Mouse (Mus musculus) liver, postnatal 0 days (tissue): Measurements from ENCODE around the gene Rab36. TPM values are rescaled to one million over a fixed set of nuclear protein-coding genes. Genes with fewer than 3 reads are reported as not detected.

Experiments used
- ATAC-seq: fragments of 200-750 bp; cut with Nextera tagmentation; 2 replicates; pipeline ENCODE4 v1.8.0; 2017; ENCODE audit warnings: mild to moderate bottlenecking, moderate library complexity
- DNase-seq: peaks from one replicate; pipeline ENCODE4 v3.0.0-alpha.2; 2016
- H3K27ac ChIP-seq: fragments of 300-500 bp; sonication (generic); 2 replicates; pipeline ENCODE4 v1.5.1; 2014; ENCODE audit warnings: antibody characterized with exemption, moderate library complexity, mild to moderate bottlenecking, low read depth
- H3K27me3 ChIP-seq: fragments of 300-500 bp; sonication (generic); 2 replicates; pipeline ENCODE4 v1.6.1; 2014; ENCODE audit warnings: low read length, control low read depth, mixed read lengths; ENCODE audit not compliant: insufficient read depth
- H3K36me3 ChIP-seq: fragments of 300-500 bp; sonication (generic); replicated peaks from 2 replicates; pipeline ENCODE4 v1.6.1; 2014; ENCODE audit warnings: mild to moderate bottlenecking, control low read depth, low read length, moderate library complexity, mixed read lengths; ENCODE audit not compliant: insufficient read depth
- H3K4me1 ChIP-seq: fragments of 300-500 bp; sonication (generic); 2 replicates; pipeline ENCODE4 v1.6.1; 2014; ENCODE audit warnings: antibody characterized with exemption, mild to moderate bottlenecking, control low read depth; ENCODE audit not compliant: insufficient read depth
- H3K4me2 ChIP-seq: fragments of 300-500 bp; sonication (generic); 2 replicates; pipeline ENCODE4 v1.6.1; 2014; ENCODE audit warnings: low read depth, mild to moderate bottlenecking, low read length, moderate library complexity, mixed read lengths
- H3K4me3 ChIP-seq: fragments of 300-500 bp; sonication (generic); 2 replicates; pipeline ENCODE4 v1.5.1; 2014; ENCODE audit warnings: low read depth, low read length
- H3K9ac ChIP-seq: fragments of 300-500 bp; sonication (generic); replicated peaks from 2 replicates; pipeline ENCODE4 v1.6.1; 2014; ENCODE audit warnings: mild to moderate bottlenecking, moderate library complexity
- H3K9me3 ChIP-seq: fragments of 300-500 bp; sonication (generic); 2 replicates; pipeline ENCODE4 v1.6.1; 2016; ENCODE audit warnings: mild to moderate bottlenecking, control low read depth, low read length, mixed read lengths
- CTCF ChIP-seq: sonication (generic); IDR thresholded peaks from 2 replicates; pipeline ENCODE4 v1.5.1; 2016; ENCODE audit warnings: antibody characterized with exemption, low read depth
- EP300 ChIP-seq: IDR thresholded peaks from 2 replicates; pipeline ENCODE4 v1.6.1; 2016; ENCODE audit warnings: antibody characterized with exemption, low read depth, mild to moderate bottlenecking
- WGBS: fragments of 180-500 bp; shearing (Covaris S2); extraction: QIAGEN DNeasy Blood & Tissue Kit; methylation state at CpG from one replicate; pipeline ENCODE4 v1.1.7; 2014; ENCODE audit not compliant: insufficient replicate concordance; 5-methylcytosine and 5-hydroxymethylcytosine counted together
- polyA plus RNA-seq: library from polyadenylated mRNA; unstranded; fragments of >200 nt; fragmentation: Nextera tagmentation; extraction: Ambion mirVana; gene quantifications from 2 replicates; pipeline ENCODE4 v1.2.1, GENCODE M21; 2015

Rab36 gene
- polyA plus RNA-seq, 1 experiment from 2014 or later: 1.7 TPM

DNA sequence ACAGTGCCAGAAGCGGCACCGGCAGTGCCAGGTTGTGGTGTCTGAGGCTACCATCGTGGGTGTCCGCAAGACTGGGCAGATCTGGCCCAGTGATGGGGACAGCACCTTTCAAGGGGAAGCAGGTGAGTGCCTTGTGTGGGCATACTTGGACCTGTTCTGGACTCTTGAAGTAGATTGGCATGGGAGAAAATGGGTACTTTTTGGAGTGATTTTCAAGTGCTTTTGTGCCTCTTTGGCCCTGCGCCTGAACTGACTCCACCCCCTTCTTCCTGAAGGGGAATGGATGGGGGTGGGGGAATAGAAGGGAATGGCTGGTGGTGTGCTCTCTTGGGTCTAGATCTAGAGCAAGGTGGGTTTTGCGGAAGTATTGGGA lies 25.3 kb downstream of the Rab36 start:
- Histone ChIP-seq H3K27ac (no peak overlapping the region), H3K9ac (peak overlapping the region; percentile 67), H3K27me3 (peaks cover 8% of the 10 kb centered on the region; the same call in 1 of the 2 replicates), H3K4me3 (peak overlapping the region; percentile 73), H3K4me1 (peaks cover 41% of the 10 kb centered on the region), H3K9me3 (no peaks in the 10 kb centered on the region), H3K4me2 (peak overlapping the region; percentile 86), H3K36me3 (peaks cover 2% of the 10 kb centered on the region; the same call in 1 of the 2 replicates)
- DNase-seq (no peak), ATAC-seq (no peak)
- TF ChIP-seq CTCF: no peak
- TF ChIP-seq EP300: no peak
- WGBS: 8% methylated on average over 6 of the region's 6 CpGs

DNA sequence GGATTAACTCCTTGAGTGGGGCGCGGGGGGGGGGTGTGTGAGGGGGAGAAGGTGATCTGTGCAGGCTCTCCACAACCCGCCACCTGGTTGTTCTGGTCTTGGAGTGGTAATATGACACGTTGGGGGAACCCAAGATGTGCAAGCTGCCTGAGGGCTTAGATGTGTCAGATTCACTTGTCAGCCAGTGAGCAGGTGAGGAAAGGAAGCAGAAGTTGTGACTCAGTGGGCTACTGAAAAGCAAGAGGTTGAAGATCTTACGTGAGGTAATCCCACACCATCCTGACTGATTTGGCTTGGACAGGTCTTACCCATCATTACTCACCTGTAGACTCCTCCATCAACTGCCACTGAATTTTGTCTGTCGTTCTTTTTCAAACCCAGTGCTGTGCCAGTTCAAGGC lies 25.8 kb downstream of the Rab36 start:
- Histone ChIP-seq H3K36me3 (peaks cover 2% of the 10 kb centered on the region; the same call in 1 of the 2 replicates), H3K27me3 (peaks cover 8% of the 10 kb centered on the region; the same call in 1 of the 2 replicates), H3K27ac (no peak overlapping the region), H3K9ac (no peak overlapping the region), H3K4me3 (peak overlapping the region; percentile 73), H3K9me3 (no peaks in the 10 kb centered on the region), H3K4me1 (peaks cover 41% of the 10 kb centered on the region), H3K4me2 (peak overlapping the region; percentile 86)
- TF ChIP-seq EP300: no peak
- TF ChIP-seq CTCF: no peak
- ATAC-seq (no peak), DNase-seq (no peak)
- 26% methylated on average over 6 of the region's 6 CpGs for WGBS

DNA sequence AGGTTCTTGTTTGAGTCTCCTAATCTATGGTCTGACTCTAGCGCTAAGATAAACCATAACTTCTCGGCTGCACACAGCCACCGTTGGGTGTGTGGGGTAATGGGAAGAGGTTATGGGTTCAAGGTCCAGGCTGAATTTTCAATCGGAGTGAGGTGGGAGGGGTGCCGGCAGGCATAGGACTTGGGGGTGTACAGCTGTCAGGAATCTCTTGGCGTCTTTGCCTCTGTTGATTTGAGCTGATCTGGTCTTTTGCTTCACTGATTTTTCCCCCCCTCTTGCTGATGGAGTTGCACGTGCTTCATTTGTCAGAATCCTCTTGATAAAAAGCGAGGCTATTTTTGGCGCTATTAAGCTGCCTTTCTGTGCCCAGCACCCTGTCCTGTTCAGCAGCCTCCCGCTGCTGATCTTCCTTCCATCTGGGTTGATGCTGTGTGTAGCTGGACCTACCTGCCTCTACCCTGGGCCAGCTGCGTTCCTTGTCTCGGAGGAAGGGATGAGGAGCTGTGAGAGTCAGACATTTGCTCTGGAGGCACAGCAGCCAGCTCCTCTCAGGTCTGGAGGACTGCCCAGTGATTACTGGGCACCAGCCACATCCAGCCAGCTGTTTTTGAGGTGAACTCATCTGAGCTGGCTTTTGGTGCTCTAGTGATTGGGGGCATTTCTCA lies 26.6 kb downstream of the Rab36 start:
- DNase-seq: no peak
- Histone ChIP-seq H3K9me3 (no peaks in the 10 kb centered on the region), H3K4me1 (peaks cover 45% of the 10 kb centered on the region), H3K27me3 (peaks cover 8% of the 10 kb centered on the region; the same call in 1 of the 2 replicates), H3K9ac (no peak overlapping the region), H3K36me3 (peaks cover 2% of the 10 kb centered on the region; the same call in 1 of the 2 replicates), H3K27ac (no peak overlapping the region), H3K4me2 (peak overlapping the region; percentile 86), H3K4me3 (peak overlapping the region; percentile 73)
- ATAC-seq: no peak
- WGBS: 40% methylated on average over 12 of the region's 12 CpGs
- TF ChIP-seq CTCF (no peak), EP300 (no peak)

- peaks cover 2% of the 10 kb centered on the region; the same call in 1 of the 2 replicates for H3K36me3 ChIP-seq
- H3K4me3 ChIP-seq: no peak overlapping the region
- no peak for ATAC-seq
- TF ChIP-seq EP300 (no peak), CTCF (no peak)
- no peak overlapping the region for H3K4me2 ChIP-seq
- WGBS: 66% methylated on average over 6 of the region's 6 CpGs
- no peak for DNase-seq
- peaks cover 56% of the 10 kb centered on the region for H3K4me1 ChIP-seq
- H3K9me3 ChIP-seq: no peaks in the 10 kb centered on the region
- H3K9ac ChIP-seq: no peak overlapping the region
- peaks cover 8% of the 10 kb centered on the region; the same call in 1 of the 2 replicates for H3K27me3 ChIP-seq
- no peak overlapping the region for H3K27ac ChIP-seq
Measured at GRCm38 (mm10) chr10:75065691-75066090, 28.8 kb downstream of the Rab36 start.

- DNase-seq (no peak), ATAC-seq (no peak)
- H3K9me3 ChIP-seq: no peaks in the 10 kb centered on the region
- no peak overlapping the region for H3K9ac ChIP-seq
- no peaks in the 10 kb centered on the region for H3K27me3 ChIP-seq
- H3K4me3 ChIP-seq: no peak overlapping the region
- TF ChIP-seq EP300 (no peak), CTCF (no peak)
- H3K36me3 ChIP-seq: peaks cover 2% of the 10 kb centered on the region; the same call in 1 of the 2 replicates
- peak overlapping the region; percentile 45; the same call in 1 of the 2 replicates for H3K27ac ChIP-seq
- H3K4me2 ChIP-seq: no peak overlapping the region
- H3K4me1 ChIP-seq: peaks cover 45% of the 10 kb centered on the region
Measured at GRCm38 (mm10) chr10:75067446-75067845, 30.6 kb downstream of the Rab36 start.

GRCm38 (mm10) chr10:75068086-75068485 lies 31.2 kb downstream of the Rab36 start:
- peaks cover 2% of the 10 kb centered on the region; the same call in 1 of the 2 replicates for H3K36me3 ChIP-seq
- H3K27ac ChIP-seq: peak overlapping the region; percentile 45; the same call in 1 of the 2 replicates
- H3K4me2 ChIP-seq: peak overlapping the region; percentile 33; the same call in 1 of the 2 replicates
- no peak overlapping the region for H3K9ac ChIP-seq
- DNase-seq: no peak
- no peaks in the 10 kb centered on the region for H3K27me3 ChIP-seq
- H3K4me3 ChIP-seq: no peak overlapping the region
- TF ChIP-seq CTCF (no peak), EP300 (no peak)
- peaks cover 38% of the 10 kb centered on the region for H3K4me1 ChIP-seq
- ATAC-seq: peak; percentile 9; the same call in 1 of the 2 replicates
- WGBS: 10% methylated on average over 2 of the region's 2 CpGs
- H3K9me3 ChIP-seq: no peaks in the 10 kb centered on the region
